Mouse (Mus musculus): ENCODE data around the gene Adipor2. TPM values are rescaled to one million over a fixed set of nuclear protein-coding genes. Genes with fewer than 3 reads are reported as not detected.

The Adipor2 gene
- polyA plus RNA-seq, 1 experiment from 2014 or later = 45.4 TPM

GRCm38 (mm10) chr6:119338121-119338912 is 79.2 kb downstream of the Adipor2 start:
- Histone ChIP-seq H3K36me3 (ENCODE audit: insufficient read depth, low read length) (no peaks in the 10 kb centered on the region), H3K27me3 (ENCODE audit: insufficient read depth, low read length) (0 out of 2 replicates have a peak, but pooled peaks cover 4% of the 10 kb centered on the region), H3K9me3 (ENCODE audit: low read length) (no peaks in the 10 kb centered on the region), H3K4me2 (replicated peaks; ENCODE audit: low read depth, low read length) (no peak overlapping the region), H3K4me1 (ENCODE audit: insufficient read depth, low read length) (peaks cover 2% of the 10 kb centered on the region), H3K27ac (ENCODE audit: low read length) (no peak overlapping the region), H3K9ac (replicated peaks; ENCODE audit: low read length) (no peak overlapping the region), H3K4me3 (ENCODE audit: low read length) (no peak overlapping the region)
- ATAC-seq (ENCODE audit: low FRiP score, low TSS enrichment) = no peak
- 47% methylated on average over 10 of the region's 11 CpGs for WGBS

GRCm38 (mm10) chr6:119337287-119337686 is 80.2 kb downstream of the Adipor2 start:
- no peak overlapping the region for H3K4me2 ChIP-seq (replicated peaks; ENCODE audit: low read depth, low read length)
- WGBS = 74% methylated on average over 3 of the region's 3 CpGs
- no peak overlapping the region for H3K4me3 ChIP-seq (ENCODE audit: low read length)
- H3K9me3 ChIP-seq (ENCODE audit: low read length) = no peaks in the 10 kb centered on the region
- no peak for ATAC-seq (ENCODE audit: low FRiP score, low TSS enrichment)
- H3K27ac ChIP-seq (ENCODE audit: low read length) = no peak overlapping the region
- H3K36me3 ChIP-seq (ENCODE audit: insufficient read depth, low read length) = no peaks in the 10 kb centered on the region
- 0 out of 2 replicates have a peak, but pooled peaks cover 4% of the 10 kb centered on the region for H3K27me3 ChIP-seq (ENCODE audit: insufficient read depth, low read length)
- peaks cover 10% of the 10 kb centered on the region for H3K4me1 ChIP-seq (ENCODE audit: insufficient read depth, low read length)
- no peak overlapping the region for H3K9ac ChIP-seq (replicated peaks; ENCODE audit: low read length)

GRCm38 (mm10) chr6:119336124-119336523 is 81.4 kb downstream of the Adipor2 start:
- Histone ChIP-seq H3K27ac (ENCODE audit: low read length) (no peak overlapping the region), H3K4me3 (ENCODE audit: low read length) (no peak overlapping the region), H3K9ac (replicated peaks; ENCODE audit: low read length) (no peak overlapping the region), H3K4me2 (replicated peaks; ENCODE audit: low read depth, low read length) (no peak overlapping the region), H3K27me3 (ENCODE audit: insufficient read depth, low read length) (peaks cover 13% of the 10 kb centered on the region), H3K4me1 (ENCODE audit: insufficient read depth, low read length) (peaks cover 10% of the 10 kb centered on the region), H3K36me3 (ENCODE audit: insufficient read depth, low read length) (no peaks in the 10 kb centered on the region), H3K9me3 (ENCODE audit: low read length) (no peaks in the 10 kb centered on the region)
- 75% methylated on average over 7 of the region's 7 CpGs for WGBS
- no peak for ATAC-seq (ENCODE audit: low FRiP score, low TSS enrichment)

GRCm38 (mm10) chr6:119333831-119334230 is 83.7 kb downstream of the Adipor2 start:
- H3K4me3 ChIP-seq (ENCODE audit: low read length) = no peak overlapping the region
- peaks cover 29% of the 10 kb centered on the region for H3K4me1 ChIP-seq (ENCODE audit: insufficient read depth, low read length)
- no peaks in the 10 kb centered on the region for H3K9me3 ChIP-seq (ENCODE audit: low read length)
- no peak overlapping the region for H3K4me2 ChIP-seq (replicated peaks; ENCODE audit: low read depth, low read length)
- no peaks in the 10 kb centered on the region for H3K36me3 ChIP-seq (ENCODE audit: insufficient read depth, low read length)
- 38% methylated on average over 3 of the region's 3 CpGs for WGBS
- no peak for ATAC-seq (ENCODE audit: low FRiP score, low TSS enrichment)
- H3K9ac ChIP-seq (replicated peaks; ENCODE audit: low read length) = no peak overlapping the region
- peaks cover 35% of the 10 kb centered on the region for H3K27me3 ChIP-seq (ENCODE audit: insufficient read depth, low read length)
- H3K27ac ChIP-seq (ENCODE audit: low read length) = no peak overlapping the region

GRCm38 (mm10) chr6:119333202-119333601 is 84.3 kb downstream of the Adipor2 start:
- H3K9ac ChIP-seq (replicated peaks; ENCODE audit: low read length) = no peak overlapping the region
- H3K4me1 ChIP-seq (ENCODE audit: insufficient read depth, low read length) = peaks cover 29% of the 10 kb centered on the region
- no peak overlapping the region for H3K4me3 ChIP-seq (ENCODE audit: low read length)
- no peaks in the 10 kb centered on the region for H3K9me3 ChIP-seq (ENCODE audit: low read length)
- H3K4me2 ChIP-seq (replicated peaks; ENCODE audit: low read depth, low read length) = no peak overlapping the region
- no peaks in the 10 kb centered on the region for H3K36me3 ChIP-seq (ENCODE audit: insufficient read depth, low read length)
- H3K27ac ChIP-seq (ENCODE audit: low read length) = no peak overlapping the region
- peaks cover 42% of the 10 kb centered on the region for H3K27me3 ChIP-seq (ENCODE audit: insufficient read depth, low read length)
- WGBS = 3% methylated on average over 3 of the region's 3 CpGs
- ATAC-seq (ENCODE audit: low FRiP score, low TSS enrichment) = peak; percentile 73; the same call in 1 of the 2 replicates

- Histone ChIP-seq H3K36me3 (ENCODE audit: insufficient read depth, low read length) (no peaks in the 10 kb centered on the region), H3K4me3 (ENCODE audit: low read length) (no peak overlapping the region), H3K9me3 (ENCODE audit: low read length) (no peaks in the 10 kb centered on the region), H3K9ac (replicated peaks; ENCODE audit: low read length) (no peak overlapping the region), H3K27ac (ENCODE audit: low read length) (no peak overlapping the region), H3K4me1 (ENCODE audit: insufficient read depth, low read length) (peaks cover 29% of the 10 kb centered on the region), H3K4me2 (replicated peaks; ENCODE audit: low read depth, low read length) (no peak overlapping the region), H3K27me3 (ENCODE audit: insufficient read depth, low read length) (peaks cover 52% of the 10 kb centered on the region)
- ATAC-seq (ENCODE audit: low FRiP score, low TSS enrichment) = no peak
- 0% methylated on average over 1 of the region's 1 CpGs for WGBS
These were observed 85.4 kb downstream of the Adipor2 start for GRCm38 (mm10) chr6:119332111-119332510.

GRCm38 (mm10) chr6:119330506-119330905 is 87.0 kb downstream of the Adipor2 start, which contains the start of gene Lrtm2:
TSS of gene Lrtm2 (minus strand) at chr6:119330766.
- peak within 1 kb of the TSS; percentile 41 for H3K4me3 ChIP-seq (ENCODE audit: low read length)
- WGBS = 1% methylated on average over 30 of the region's 31 CpGs
- peaks cover 52% of the 10 kb centered on the region for H3K27me3 ChIP-seq (ENCODE audit: insufficient read depth, low read length)
- H3K9me3 ChIP-seq (ENCODE audit: low read length) = no peaks in the 10 kb centered on the region
- peak within 1 kb of the TSS; percentile 57 for H3K4me2 ChIP-seq (replicated peaks; ENCODE audit: low read depth, low read length)
- no peaks in the 10 kb centered on the region for H3K36me3 ChIP-seq (ENCODE audit: insufficient read depth, low read length)
- no peak within 1 kb of the TSS for H3K27ac ChIP-seq (ENCODE audit: low read length)
- no peak within 1 kb of the TSS for H3K9ac ChIP-seq (replicated peaks; ENCODE audit: low read length)
- ATAC-seq (ENCODE audit: low FRiP score, low TSS enrichment) = no peak
- H3K4me1 ChIP-seq (ENCODE audit: insufficient read depth, low read length) = peaks cover 29% of the 10 kb centered on the region

- H3K4me2 ChIP-seq (replicated peaks; ENCODE audit: low read depth, low read length) = 0 out of 2 replicates have a peak overlapping the region, but pooled peaks have one; percentile 57
- H3K9ac ChIP-seq (replicated peaks; ENCODE audit: low read length) = no peak overlapping the region
- H3K9me3 ChIP-seq (ENCODE audit: low read length) = no peaks in the 10 kb centered on the region
- peaks cover 52% of the 10 kb centered on the region for H3K27me3 ChIP-seq (ENCODE audit: insufficient read depth, low read length)
- no peak overlapping the region for H3K4me3 ChIP-seq (ENCODE audit: low read length)
- no peak overlapping the region for H3K27ac ChIP-seq (ENCODE audit: low read length)
- peaks cover 29% of the 10 kb centered on the region for H3K4me1 ChIP-seq (ENCODE audit: insufficient read depth, low read length)
- no peak for ATAC-seq (ENCODE audit: low FRiP score, low TSS enrichment)
- H3K36me3 ChIP-seq (ENCODE audit: insufficient read depth, low read length) = no peaks in the 10 kb centered on the region
- 10% methylated on average over 6 of the region's 6 CpGs for WGBS
These were observed 87.6 kb downstream of the Adipor2 start for GRCm38 (mm10) chr6:119329936-119330335.

GRCm38 (mm10) chr6:119329215-119329714 is 88.2 kb downstream of the Adipor2 start:
- no peaks in the 10 kb centered on the region for H3K9me3 ChIP-seq (ENCODE audit: low read length)
- H3K9ac ChIP-seq (replicated peaks; ENCODE audit: low read length) = no peak overlapping the region
- peaks cover 48% of the 10 kb centered on the region for H3K27me3 ChIP-seq (ENCODE audit: insufficient read depth, low read length)
- ATAC-seq (ENCODE audit: low FRiP score, low TSS enrichment) = peak; percentile 17; the same call in 1 of the 2 replicates
- WGBS = 4% methylated on average over 8 of the region's 8 CpGs
- H3K4me3 ChIP-seq (ENCODE audit: low read length) = no peak overlapping the region
- peaks cover 29% of the 10 kb centered on the region for H3K4me1 ChIP-seq (ENCODE audit: insufficient read depth, low read length)
- no peaks in the 10 kb centered on the region for H3K36me3 ChIP-seq (ENCODE audit: insufficient read depth, low read length)
- H3K27ac ChIP-seq (ENCODE audit: low read length) = no peak overlapping the region
- H3K4me2 ChIP-seq (replicated peaks; ENCODE audit: low read depth, low read length) = 0 out of 2 replicates have a peak overlapping the region, but pooled peaks have one; percentile 10

Measured in kidney, embryonic 16.5 days (tissue).